Mouse (Mus musculus): ENCODE data around the gene Fbxl12. TPM values are rescaled to one million over a fixed set of nuclear protein-coding genes. Genes with fewer than 3 reads are reported as not detected.

Fbxl12 gene
- 10 to 100 TPM; 38.6 to 46.9 TPM for polyA plus RNA-seq (2017; shearing (Covaris generic))

DNA sequence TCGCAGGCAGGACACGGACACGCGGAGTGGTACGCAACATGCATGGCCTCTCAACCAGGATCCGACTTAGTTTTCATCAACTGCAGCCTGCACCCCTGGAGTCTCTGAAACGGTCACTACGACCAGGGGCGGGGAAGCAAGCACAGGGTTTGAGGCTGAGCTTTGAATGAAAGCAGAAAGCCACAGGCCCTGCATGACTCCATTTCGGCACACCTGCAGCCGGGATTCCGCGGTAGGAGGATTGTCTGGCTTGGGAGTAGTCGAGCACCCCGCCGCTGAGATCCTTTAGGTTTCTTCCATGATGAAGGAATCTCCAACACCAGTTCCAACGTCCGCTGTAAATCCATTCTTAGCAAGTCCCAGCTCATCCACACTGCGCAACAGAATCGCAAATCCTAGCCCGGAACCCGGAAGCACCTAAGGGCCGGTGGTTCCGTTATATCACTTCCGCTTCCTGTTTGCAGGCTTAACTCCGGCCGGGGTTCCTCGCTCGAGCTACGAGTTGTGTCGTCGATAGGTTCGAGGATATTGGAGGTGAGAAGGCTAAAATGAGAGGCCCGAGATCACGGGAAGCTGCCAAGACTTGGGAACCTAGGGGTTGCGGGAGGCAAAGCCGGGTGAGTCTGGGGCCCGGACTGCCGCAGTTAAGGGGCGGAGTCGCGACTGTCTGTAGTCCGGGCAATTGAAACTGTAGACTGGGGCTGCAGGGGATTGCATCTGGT is at the start of gene Fbxl12:
Fbxl12 (minus strand) TSS at position 408 of the 722 bp plus-strand sequence.

DNA sequence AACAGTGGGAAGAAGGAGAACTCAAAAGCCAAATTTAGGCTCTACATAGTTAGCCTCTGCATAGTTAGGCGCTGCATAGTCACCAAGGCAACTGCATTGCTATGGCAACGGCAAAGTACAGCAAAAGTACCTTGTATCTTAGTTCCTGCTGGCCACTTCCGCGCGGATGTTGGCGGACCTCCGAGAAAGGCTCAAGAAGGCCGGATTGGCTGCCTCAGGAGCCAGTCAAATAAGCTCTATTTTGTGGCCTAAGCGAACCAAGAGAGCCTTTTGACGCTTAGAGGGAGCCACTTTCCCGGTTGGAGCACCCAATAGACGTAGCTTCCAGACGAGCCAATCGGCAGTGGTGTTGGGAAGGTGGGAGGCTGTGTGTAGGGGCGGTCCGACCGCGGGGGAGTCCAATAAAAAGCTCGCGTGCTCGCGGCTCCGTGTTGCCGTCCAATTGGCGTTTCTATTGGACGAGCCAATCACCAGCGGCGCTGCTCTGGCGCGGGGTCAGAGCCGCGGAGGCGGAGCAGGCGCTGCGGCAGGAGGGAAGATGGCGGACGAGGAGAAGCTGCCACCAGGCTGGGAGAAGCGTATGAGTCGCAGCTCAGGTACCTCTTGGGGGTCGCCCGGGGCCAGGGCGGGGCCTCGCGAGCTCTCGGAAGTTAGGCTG is 7.2 kb upstream of the Fbxl12 start, which contains the start of gene Pin1:
Pin1 (plus strand) TSS at position 494 of the 658 bp plus-strand sequence.

DNA sequence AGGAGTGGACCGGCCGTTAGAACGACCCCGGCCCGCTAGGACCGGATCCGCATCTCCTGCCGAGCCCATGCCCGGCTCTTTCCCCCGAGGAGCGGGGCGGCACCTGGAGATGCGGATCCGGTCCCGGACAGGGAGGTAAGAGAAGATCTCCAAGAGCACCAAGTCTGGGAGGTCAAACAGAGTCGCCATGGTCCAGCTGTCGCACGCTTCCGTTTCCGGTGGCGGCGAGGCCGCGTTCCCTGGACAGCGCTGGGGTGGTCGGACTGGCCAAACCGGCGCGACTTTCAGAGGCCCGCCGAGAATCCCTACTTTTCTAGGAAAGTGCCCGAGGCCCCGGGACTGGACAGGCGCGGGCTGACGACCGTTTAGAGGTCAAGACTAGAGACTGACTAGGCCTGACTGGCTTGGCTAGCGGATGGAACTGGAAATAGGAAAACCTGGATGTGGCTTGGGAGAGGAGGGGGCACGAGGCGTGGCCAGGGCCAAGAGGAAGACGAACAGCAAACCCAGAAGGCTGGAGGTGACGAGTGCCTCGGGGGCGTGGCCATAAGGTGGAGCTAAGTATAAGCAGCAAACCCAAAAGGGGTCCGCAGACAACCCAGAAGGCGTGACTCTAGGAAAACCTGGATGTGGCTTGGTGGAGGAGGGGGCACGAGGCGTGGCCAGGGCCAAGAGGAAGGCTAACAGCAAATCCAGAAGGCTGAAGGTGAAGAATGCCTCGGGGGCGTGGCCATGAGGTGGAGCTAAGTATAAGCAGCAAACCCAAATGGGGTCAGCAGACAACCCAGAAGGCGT is 2.3 kb downstream of the Fbxl12 start, which contains the start of gene Ubl5:
Ubl5 (plus strand) TSS at position 778 of the 795 bp plus-strand sequence.

DNA sequence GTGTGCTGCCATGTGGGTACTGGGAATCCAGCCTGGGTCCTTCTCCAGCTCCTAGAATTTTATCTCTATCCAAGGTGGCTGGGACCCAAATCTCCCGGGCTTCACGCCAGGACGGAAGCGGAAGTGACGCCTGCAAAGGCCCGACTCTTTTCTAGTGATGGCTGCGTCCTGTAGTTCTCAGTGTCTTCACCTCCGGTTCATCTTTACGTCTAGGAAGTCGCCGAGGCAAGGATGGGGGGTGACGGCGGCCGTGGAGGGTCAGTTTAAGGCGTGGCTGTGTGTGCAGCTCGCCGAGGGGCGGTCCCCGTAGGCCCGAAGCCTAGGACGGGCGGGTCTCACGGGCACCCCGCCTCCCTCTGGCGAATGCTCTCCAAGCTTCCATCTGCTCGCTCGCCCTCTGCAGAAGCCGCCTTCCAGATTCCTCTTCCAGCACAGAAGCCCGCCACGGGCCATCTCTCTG is 63.4 kb downstream of the Fbxl12 start, which contains the start of gene Zfp846:
Zfp846 (plus strand) TSS at position 117 of the 460 bp plus-strand sequence.

Other genes with a start within 250 kb of the Fbxl12 start
- 10 to 100 TPM; 26.8 to 30.2 TPM for gene Zfp26, start 184.6 kb downstream of the Fbxl12 start, polyA plus RNA-seq (2017; shearing (Covaris generic))
- gene Zfp426, start 152.0 kb downstream of the Fbxl12 start, polyA plus RNA-seq (2017; shearing (Covaris generic)) = 10 to 100 TPM; 12.7 to 23.8 TPM
- 10 to 100 TPM; 23.0 to 32.3 TPM for gene Zfp266, start 123.3 kb downstream of the Fbxl12 start, polyA plus RNA-seq (2017; shearing (Covaris generic))
- 10 to 100 TPM; 10.5 to 10.9 TPM for gene Zfp846, start 63.5 kb downstream of the Fbxl12 start, polyA plus RNA-seq (2017; shearing (Covaris generic))
- 100 to 1,000 TPM; 410 to 443 TPM for gene Ubl5, start 1.9 kb downstream of the Fbxl12 start, polyA plus RNA-seq (2017; shearing (Covaris generic))
- gene Pin1, start 7.3 kb upstream of the Fbxl12 start, polyA plus RNA-seq (2017; shearing (Covaris generic)) = 10 to 100 TPM; 23.0 to 28.2 TPM
- gene Olfm2, start 101.6 kb upstream of the Fbxl12 start, polyA plus RNA-seq (2017; shearing (Covaris generic)) = under 1 TPM; 0.11 to 0.80 TPM
- gene Col5a3, start 170.3 kb upstream of the Fbxl12 start, polyA plus RNA-seq (2017; shearing (Covaris generic)) = under 1 TPM in 1 of 2 experiments, not detected in 1; 0.05 TPM
- not detected for gene Rdh8, start 173.7 kb upstream of the Fbxl12 start, polyA plus RNA-seq (2017; shearing (Covaris generic))
- gene A230050P20Rik, start 223.9 kb upstream of the Fbxl12 start, polyA plus RNA-seq (2017; shearing (Covaris generic)) = 10 to 100 TPM; 41.6 to 48.0 TPM
- gene Angptl6, start 235.0 kb upstream of the Fbxl12 start, polyA plus RNA-seq (2017; shearing (Covaris generic)) = 1 to 10 TPM; 1.7 to 3.3 TPM
- gene Ppan, start 243.4 kb upstream of the Fbxl12 start, polyA plus RNA-seq (2017; shearing (Covaris generic)) = 10 to 100 TPM; 51.5 to 79.7 TPM

Data from activated CD4-positive, CD25-positive, alpha-beta regulatory T cell (primary cell).